Mouse (Mus musculus) CH12.LX (cell line): ENCODE measurements around the gene Atp13a2. TPM values are rescaled to one million over a fixed set of nuclear protein-coding genes. Genes with fewer than 3 reads are reported as not detected.

Experiments used
- DNase-seq: peaks from one replicate; pipeline ENCODE4 v3.0.0-alpha.2; 2013; ENCODE audit errors: extremely low read depth
- H3K27ac ChIP-seq: 2 replicates; pipeline ENCODE4 v1.5.1; 2012; ENCODE audit warnings: low read depth, mild to moderate bottlenecking, control low read depth, moderate library complexity; ENCODE audit not compliant: insufficient read depth
- H3K27me3 ChIP-seq: replicated peaks from 2 replicates; pipeline ENCODE3; 2012; ENCODE audit warnings: inconsistent platforms
- H3K36me3 ChIP-seq, 2 experiments: replicated peaks in 1 of 2; 2 replicates each; pipeline versions ENCODE3 to v1.6.1; 2012; ENCODE audit warnings: inconsistent platforms in 1 of 2, low read length in 1 of 2, mild to moderate bottlenecking in 1 of 2, mixed read lengths in 1 of 2, moderate library complexity in 1 of 2; ENCODE audit not compliant: control insufficient read depth in 1 of 2, insufficient read depth in 1 of 2
- H3K4me1 ChIP-seq, 2 experiments: 2 replicates each; pipeline ENCODE4 v1.6.1; 2012; ENCODE audit warnings: inconsistent platforms in 1 of 2, moderate library complexity in 1 of 2; ENCODE audit not compliant: insufficient read depth in 2 of 2, control insufficient read depth in 1 of 2
- H3K4me2 ChIP-seq: 2 replicates; pipeline ENCODE4 v1.6.1; 2012; ENCODE audit warnings: low read depth, mild to moderate bottlenecking, control low read depth; ENCODE audit not compliant: poor library complexity, insufficient read depth, severe bottlenecking
- H3K4me3 ChIP-seq, 3 experiments: fragments of 150-350 bp in 1 of 3; sonication (generic) in 1 of 3; replicated peaks in 1 of 3; 2 replicates each; pipeline versions ENCODE3 to v1.5.1; 2011 to 2012; ENCODE audit warnings: low read depth in 2 of 3, low read length in 2 of 3, mild to moderate bottlenecking in 2 of 3, moderate library complexity in 2 of 3, control low read depth in 1 of 3, improper control_type of control experiment in 1 of 3, inconsistent platforms in 1 of 3, mixed read lengths in 1 of 3; ENCODE audit not compliant: poor library complexity in 1 of 3
- H3K79me2 ChIP-seq: replicated peaks from 2 replicates; pipeline ENCODE4 v1.6.1; 2012; ENCODE audit warnings: mild to moderate bottlenecking, moderate library complexity; ENCODE audit not compliant: control insufficient read depth, poor library complexity, insufficient read depth, severe bottlenecking; ENCODE audit errors: extremely low read depth
- H3K9ac ChIP-seq: 2 replicates; pipeline ENCODE4 v1.6.1; 2012; ENCODE audit warnings: low read depth, mild to moderate bottlenecking, control low read depth, moderate library complexity; ENCODE audit not compliant: insufficient read depth
- H3K9me3 ChIP-seq: replicated peaks from 2 replicates; pipeline ENCODE3; 2012; ENCODE audit warnings: low read length, inconsistent platforms, mixed read lengths
- CHD2 ChIP-seq: IDR thresholded peaks from 2 replicates; pipeline ENCODE4 v1.6.1; 2011; ENCODE audit warnings: low read length, improper control_type of control experiment
- E2F4 ChIP-seq: IDR thresholded peaks from 2 replicates; pipeline ENCODE4 v1.6.1; 2011; ENCODE audit warnings: low read depth, low read length, improper control_type of control experiment; ENCODE audit not compliant: insufficient replicate concordance
- IRF4 ChIP-seq: IDR thresholded peaks from 2 replicates; pipeline ENCODE4 v1.6.1; 2014; ENCODE audit warnings: low read depth, mild to moderate bottlenecking, inconsistent platforms, low read length, improper control_type of control experiment
- MAFK ChIP-seq: IDR thresholded peaks from 2 replicates; pipeline ENCODE4 v1.6.1; 2011; ENCODE audit warnings: low read length, improper control_type of control experiment; ENCODE audit not compliant: insufficient replicate concordance
- MYC ChIP-seq: IDR thresholded peaks from 2 replicates; pipeline ENCODE4 v1.6.1; 2011; ENCODE audit warnings: low read depth, mild to moderate bottlenecking, improper control_type of control experiment, low read length
- PAX5 ChIP-seq: IDR thresholded peaks from 2 replicates; pipeline ENCODE4 v1.6.1; 2012; ENCODE audit warnings: low read length, inconsistent platforms, mixed read lengths
- RAD21 ChIP-seq: IDR thresholded peaks from 2 replicates; pipeline ENCODE4 v1.6.1; 2011; ENCODE audit warnings: low read depth, mild to moderate bottlenecking, low read length, improper control_type of control experiment, moderate library complexity
- RCOR1 ChIP-seq: conservative IDR thresholded peaks from 2 replicates; pipeline ENCODE4 v1.6.1; 2012; ENCODE audit warnings: low read depth, mild to moderate bottlenecking, inconsistent platforms, low read length, improper control_type of control experiment
- TBP ChIP-seq: conservative IDR thresholded peaks from 2 replicates; pipeline ENCODE4 v1.6.1; 2011; ENCODE audit warnings: low read depth, low read length, improper control_type of control experiment
- USF1 ChIP-seq: IDR thresholded peaks from 2 replicates; pipeline ENCODE4 v1.6.1; 2014; ENCODE audit warnings: low read depth, mild to moderate bottlenecking, inconsistent platforms, low read length, improper control_type of control experiment
- dilution Hi-C: fragments of 300-500 bp; cut with MboI; formaldehyde crosslinking; loops from 2 replicates; pipeline ENCODE4 v1.14.3; 2020; ENCODE audit warnings: low sequenced_read_pairs; ENCODE audit not compliant: extremely low pct_unique_long_range_greater_than_20kb, extremely low pct_ligation_motif_present
- in situ Hi-C: fragments of 300-500 bp; cut with MboI; formaldehyde crosslinking; loops from 3 replicates; pipeline ENCODE4 v1.14.3; 2019; ENCODE audit warnings: low sequenced_read_pairs, low pct_ligation_motif_present, low pct_unique_long_range_greater_than_20kb, mixed read lengths
- polyA plus RNA-seq: library from polyadenylated mRNA; unstranded; fragments of >175 nt; gene quantifications from 2 replicates; pipeline ENCODE4 v1.2.1, GENCODE M21; 2012; ENCODE audit warnings: low read depth; ENCODE audit not compliant: insufficient read length
- total RNA-seq, 2 experiments: library from RNA; depleted of rRNA; stranded (reverse); fragments of 300-350 nt in 1 of 2; fragments of >200 nt in 1 of 2; gene quantifications; 2 replicates each; pipeline ENCODE4 v1.2.3; 2012 to 2014

Gene Atp13a2
- total and polyA plus RNA-seq, 3 experiments, result 22.2 to 54.7 (median 48.5) TPM

DNA sequence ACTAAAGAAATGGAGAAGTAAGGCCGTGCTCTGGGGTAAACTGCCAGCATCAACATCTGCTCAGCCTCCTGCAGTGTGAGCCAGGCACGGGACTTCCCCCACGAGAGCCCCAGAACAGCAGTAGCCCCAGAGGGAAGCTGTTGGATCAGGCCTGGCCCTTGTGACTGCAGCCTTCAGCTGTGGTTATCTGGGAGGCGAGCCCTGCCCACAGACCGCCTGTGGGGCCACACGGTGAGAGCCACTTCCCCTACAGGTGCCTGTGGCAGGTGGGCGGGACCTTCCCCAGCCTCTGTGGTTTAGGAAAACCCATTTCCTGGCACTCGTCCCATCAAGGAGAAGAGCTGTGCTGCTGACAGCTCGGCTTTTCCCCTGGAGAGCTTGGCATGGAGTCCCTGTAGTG is 3.2 kb upstream of the Atp13a2 start (continued):
- TF ChIP-seq E2F4 (no peak), MAFK (0 out of 2 replicates have a peak, but pooled peaks have one; percentile 52), USF1 (peak; percentile 27), PAX5 (no peak), MYC (peak; percentile 73; the same call in 1 of the 2 replicates), CHD2 (peak; percentile 68; the same call in 1 of the 2 replicates), RAD21 (no peak)

DNA sequence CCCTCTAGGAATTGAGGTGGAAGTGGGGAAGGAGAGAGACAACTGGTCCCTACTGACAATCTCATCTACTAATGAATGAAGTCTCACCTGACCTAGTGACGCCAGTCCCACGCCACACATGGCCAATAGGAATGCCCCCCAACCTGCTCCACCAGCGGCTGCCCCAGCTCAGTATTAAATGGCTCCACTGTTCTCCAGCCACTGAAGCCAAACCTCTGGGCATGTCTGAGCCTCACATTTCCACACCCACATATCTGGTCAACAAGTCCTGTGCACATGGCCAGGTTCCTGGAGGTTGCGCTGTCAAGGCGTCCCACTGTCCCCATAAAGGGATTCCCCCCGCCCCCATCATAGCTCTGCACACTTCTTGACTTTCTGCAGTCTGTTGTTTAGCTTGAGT is 2.1 kb upstream of the Atp13a2 start:
- in situ Hi-C loops, result no loop called here
- H3K27me3 ChIP-seq, result peaks cover 3% of the 10 kb centered on the region
- peaks cover 23% of the 10 kb centered on the region for H3K9me3 ChIP-seq
- peaks cover 22 to 51% of the 10 kb centered on the region in 2 experiments for H3K4me1 ChIP-seq
- DNase-seq, result no peak
- no peak overlapping the region for H3K4me3 ChIP-seq
- H3K27ac ChIP-seq, result no peak overlapping the region
- dilution Hi-C loops, result no loop called here
- H3K36me3 ChIP-seq, result peaks cover 4 to 20% of the 10 kb centered on the region in 2 experiments
- TF ChIP-seq RCOR1, result no peak
- H3K9ac ChIP-seq, result no peak overlapping the region
- H3K79me2 ChIP-seq, result peaks cover 5% of the 10 kb centered on the region; the same call in 1 of the 2 replicates
- H3K4me2 ChIP-seq, result no peak overlapping the region

DNA sequence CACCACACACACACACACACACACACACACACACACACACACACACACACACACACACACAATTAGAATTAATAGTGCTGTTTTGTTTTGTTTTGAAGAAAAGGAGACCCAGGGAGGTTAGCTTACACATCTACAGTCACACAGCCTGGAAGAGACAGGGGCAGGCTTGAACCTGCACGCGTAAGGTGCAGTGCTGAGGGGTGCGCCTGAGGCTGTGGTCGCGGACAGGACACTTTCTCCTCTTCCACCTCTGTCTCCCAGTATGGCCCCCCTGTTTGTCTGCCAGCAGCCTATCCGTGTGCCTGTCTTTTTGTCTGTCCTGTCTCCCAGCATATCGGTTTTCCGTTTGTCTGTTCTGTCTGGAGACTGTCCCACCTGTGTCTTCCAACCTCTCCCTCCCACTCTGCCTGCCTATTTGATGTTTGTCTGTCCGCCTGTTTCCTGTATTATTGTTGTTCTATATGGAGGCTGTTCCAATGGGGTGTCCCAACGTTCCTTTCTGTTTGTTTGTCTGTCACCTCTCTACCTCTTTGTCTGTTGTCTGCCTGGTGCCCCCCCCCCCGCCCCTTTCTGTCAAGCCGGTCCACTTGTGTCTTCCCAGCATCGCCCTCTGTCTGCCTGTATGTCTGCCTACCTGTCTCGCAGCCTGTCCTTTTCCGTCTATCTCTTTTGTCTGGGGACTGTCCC is 506 bp upstream of the Atp13a2 start:
- Histone ChIP-seq H3K79me2 (peaks cover 5% of the 10 kb centered on the region; the same call in 1 of the 2 replicates), H3K9ac (no peak overlapping the region), H3K4me1 (peaks cover 24 to 63% of the 10 kb centered on the region in 2 experiments), H3K9me3 (peaks cover 15% of the 10 kb centered on the region), H3K4me2 (peak overlapping the region; percentile 8), H3K27me3 (peaks cover 3% of the 10 kb centered on the region), H3K4me3 (peak overlapping the region; percentile 59 to 91 (median 69)), H3K27ac (no peak overlapping the region), H3K36me3 (peaks cover 0 to 19% of the 10 kb centered on the region in 2 experiments)
- no peak for DNase-seq
- in situ Hi-C loops, result no loop called here
- dilution Hi-C loops, result no loop called here
- TF ChIP-seq IRF4, result no peak
- no peak for TF ChIP-seq CHD2
- no peak for TF ChIP-seq TBP
